Mouse (Mus musculus): ENCODE results near the gene Igsf21. TPM values are rescaled to one million over a fixed set of nuclear protein-coding genes. Genes with fewer than 3 reads are reported as not detected.
A peak's percentile ranks its signal among the peaks of the same experiment; 100 is the strongest.

Gene Igsf21
- polyA plus RNA-seq, 1 experiment from 2014 or later = 12.7 TPM

DNA sequence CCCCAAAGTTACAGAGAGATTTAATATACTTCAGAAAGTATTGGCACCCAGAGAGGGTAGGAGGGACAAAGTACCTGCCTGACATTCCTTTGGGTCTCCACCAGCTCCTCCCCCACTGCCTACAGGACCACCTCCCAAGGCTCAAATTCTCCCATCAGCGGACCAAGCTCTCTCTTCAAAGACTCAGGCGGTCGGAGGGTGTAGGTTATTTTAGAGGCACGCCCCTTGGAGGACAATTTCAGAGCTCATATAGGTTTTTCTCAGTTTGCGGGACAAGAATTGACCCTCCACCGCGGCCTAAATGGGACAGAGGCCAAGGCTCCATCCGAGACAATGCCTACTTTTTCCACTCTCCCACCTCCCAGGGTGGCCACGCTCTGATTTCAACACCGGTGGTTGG lies 1.7 kb downstream of the Igsf21 start:
- no peak overlapping the region for H3K9ac ChIP-seq (ENCODE audit: low read length)
- ATAC-seq (replicated peaks; ENCODE audit: low FRiP score) = no peak
- peaks cover 23% of the 10 kb centered on the region for H3K4me1 ChIP-seq (replicated peaks; ENCODE audit: control insufficient read depth, insufficient read depth, low read length)
- no peak for DNase-seq (ENCODE audit: low spot score)
- H3K4me3 ChIP-seq (ENCODE audit: low read depth, low read length) = peak overlapping the region; percentile 22
- no peaks in the 10 kb centered on the region for H3K9me3 ChIP-seq (ENCODE audit: control insufficient read depth, low read length)
- H3K27ac ChIP-seq (ENCODE audit: low read depth, low read length) = no peak overlapping the region
- WGBS = 1% methylated on average over 10 of the region's 10 CpGs
- peaks cover 56% of the 10 kb centered on the region for H3K27me3 ChIP-seq (ENCODE audit: control insufficient read depth, insufficient read depth, low read length)
- H3K4me2 ChIP-seq (ENCODE audit: low read depth, low read length, severe bottlenecking) = peak overlapping the region; percentile 94; the same call in 1 of the 2 replicates
- no peaks in the 10 kb centered on the region for H3K36me3 ChIP-seq (ENCODE audit: control insufficient read depth, insufficient read depth, low read length)

- WGBS = 3% methylated on average over 39 of the region's 40 CpGs
- no peak for DNase-seq (ENCODE audit: low spot score)
- H3K4me3 ChIP-seq (ENCODE audit: low read depth, low read length) = peak overlapping the region; percentile 22
Observed at GRCm38 (mm10) chr4:140244161-140244813, 2.3 kb downstream of the Igsf21 start.

GRCm38 (mm10) chr4:140243231-140243630 lies 3.4 kb downstream of the Igsf21 start:
- H3K9me3 ChIP-seq (ENCODE audit: control insufficient read depth, low read length) = no peaks in the 10 kb centered on the region
- DNase-seq (ENCODE audit: low spot score) (no peak), ATAC-seq (replicated peaks; ENCODE audit: low FRiP score) (no peak)
- WGBS = 21% methylated on average over 16 of the region's 16 CpGs
- H3K36me3 ChIP-seq (ENCODE audit: control insufficient read depth, insufficient read depth, low read length) = no peaks in the 10 kb centered on the region
- H3K4me3 ChIP-seq (ENCODE audit: low read depth, low read length) = no peak overlapping the region
- H3K4me2 ChIP-seq (ENCODE audit: low read depth, low read length, severe bottlenecking) = no peak overlapping the region
- peaks cover 23% of the 10 kb centered on the region for H3K4me1 ChIP-seq (replicated peaks; ENCODE audit: control insufficient read depth, insufficient read depth, low read length)
- no peak overlapping the region for H3K27ac ChIP-seq (ENCODE audit: low read depth, low read length)
- H3K27me3 ChIP-seq (ENCODE audit: control insufficient read depth, insufficient read depth, low read length) = peaks cover 47% of the 10 kb centered on the region
- H3K9ac ChIP-seq (ENCODE audit: low read length) = no peak overlapping the region

More at GRCm38 (mm10) chr4:140244161-140244813, 2.3 kb downstream of the Igsf21 start:
- H3K27ac ChIP-seq (ENCODE audit: low read depth, low read length) = no peak overlapping the region
- H3K9me3 ChIP-seq (ENCODE audit: control insufficient read depth, low read length) = no peaks in the 10 kb centered on the region
- no peak for ATAC-seq (replicated peaks; ENCODE audit: low FRiP score)
- peak overlapping the region; percentile 39 for H3K4me2 ChIP-seq (ENCODE audit: low read depth, low read length, severe bottlenecking)
- peaks cover 51% of the 10 kb centered on the region for H3K27me3 ChIP-seq (ENCODE audit: control insufficient read depth, insufficient read depth, low read length)
- no peaks in the 10 kb centered on the region for H3K36me3 ChIP-seq (ENCODE audit: control insufficient read depth, insufficient read depth, low read length)
- H3K4me1 ChIP-seq (replicated peaks; ENCODE audit: control insufficient read depth, insufficient read depth, low read length) = peaks cover 23% of the 10 kb centered on the region
- 0 out of 2 replicates have a peak overlapping the region, but pooled peaks have one; percentile 6 for H3K9ac ChIP-seq (ENCODE audit: low read length)

GRCm38 (mm10) chr4:140242291-140242690 lies 4.3 kb downstream of the Igsf21 start:
- H3K9me3 ChIP-seq (ENCODE audit: control insufficient read depth, low read length) = no peaks in the 10 kb centered on the region
- H3K4me2 ChIP-seq (ENCODE audit: low read depth, low read length, severe bottlenecking) = no peak overlapping the region
- WGBS = 88% methylated on average over 1 of the region's 1 CpGs
- ATAC-seq (replicated peaks; ENCODE audit: low FRiP score) (no peak), DNase-seq (ENCODE audit: low spot score) (no peak)
- no peaks in the 10 kb centered on the region for H3K36me3 ChIP-seq (ENCODE audit: control insufficient read depth, insufficient read depth, low read length)
- no peak overlapping the region for H3K4me3 ChIP-seq (ENCODE audit: low read depth, low read length)
- no peak overlapping the region for H3K9ac ChIP-seq (ENCODE audit: low read length)
- H3K4me1 ChIP-seq (replicated peaks; ENCODE audit: control insufficient read depth, insufficient read depth, low read length) = peaks cover 26% of the 10 kb centered on the region
- H3K27me3 ChIP-seq (ENCODE audit: control insufficient read depth, insufficient read depth, low read length) = peaks cover 38% of the 10 kb centered on the region
- H3K27ac ChIP-seq (ENCODE audit: low read depth, low read length) = no peak overlapping the region

GRCm38 (mm10) chr4:140237305-140237741 lies 9.3 kb downstream of the Igsf21 start:
- no peak overlapping the region for H3K4me2 ChIP-seq (ENCODE audit: low read depth, low read length, severe bottlenecking)
- no peaks in the 10 kb centered on the region for H3K36me3 ChIP-seq (ENCODE audit: control insufficient read depth, insufficient read depth, low read length)
- DNase-seq (ENCODE audit: low spot score) (no peak), ATAC-seq (replicated peaks; ENCODE audit: low FRiP score) (peak; percentile 60; the same call in 1 of the 2 replicates)
- 0 out of 2 replicates have a peak overlapping the region, but pooled peaks have one; percentile 12 for H3K27ac ChIP-seq (ENCODE audit: low read depth, low read length)
- peaks cover under 1% of the 10 kb centered on the region; the same call in 1 of the 2 replicates for H3K27me3 ChIP-seq (ENCODE audit: control insufficient read depth, insufficient read depth, low read length)
- peaks cover 8% of the 10 kb centered on the region; the same call in 1 of the 2 replicates for H3K4me1 ChIP-seq (replicated peaks; ENCODE audit: control insufficient read depth, insufficient read depth, low read length)
- no peaks in the 10 kb centered on the region for H3K9me3 ChIP-seq (ENCODE audit: control insufficient read depth, low read length)
- H3K4me3 ChIP-seq (ENCODE audit: low read depth, low read length) = no peak overlapping the region
- H3K9ac ChIP-seq (ENCODE audit: low read length) = peak overlapping the region; percentile 29
- 11% methylated on average over 10 of the region's 10 CpGs for WGBS

GRCm38 (mm10) chr4:140235361-140236153 lies 11.0 kb downstream of the Igsf21 start:
- Histone ChIP-seq H3K27me3 (ENCODE audit: control insufficient read depth, insufficient read depth, low read length) (no peaks in the 10 kb centered on the region; the same call in 1 of the 2 replicates), H3K4me3 (ENCODE audit: low read depth, low read length) (no peak overlapping the region), H3K36me3 (ENCODE audit: control insufficient read depth, insufficient read depth, low read length) (no peaks in the 10 kb centered on the region), H3K4me2 (ENCODE audit: low read depth, low read length, severe bottlenecking) (no peak overlapping the region), H3K9me3 (ENCODE audit: control insufficient read depth, low read length) (no peaks in the 10 kb centered on the region), H3K4me1 (replicated peaks; ENCODE audit: control insufficient read depth, insufficient read depth, low read length) (peaks cover 5% of the 10 kb centered on the region; the same call in 1 of the 2 replicates), H3K9ac (ENCODE audit: low read length) (no peak overlapping the region), H3K27ac (ENCODE audit: low read depth, low read length) (no peak overlapping the region)
- ATAC-seq (replicated peaks; ENCODE audit: low FRiP score) (no peak), DNase-seq (ENCODE audit: low spot score) (no peak)
- WGBS = 73% methylated on average over 9 of the region's 9 CpGs

GRCm38 (mm10) chr4:140234412-140235205 lies 12.0 kb downstream of the Igsf21 start:
- WGBS = 85% methylated on average over 18 of the region's 18 CpGs
- no peak overlapping the region for H3K27ac ChIP-seq (ENCODE audit: low read depth, low read length)
- no peaks in the 10 kb centered on the region for H3K36me3 ChIP-seq (ENCODE audit: control insufficient read depth, insufficient read depth, low read length)
- DNase-seq (ENCODE audit: low spot score) (no peak), ATAC-seq (replicated peaks; ENCODE audit: low FRiP score) (no peak)
- peaks cover 5% of the 10 kb centered on the region; the same call in 1 of the 2 replicates for H3K4me1 ChIP-seq (replicated peaks; ENCODE audit: control insufficient read depth, insufficient read depth, low read length)
- no peak overlapping the region for H3K4me3 ChIP-seq (ENCODE audit: low read depth, low read length)
- H3K27me3 ChIP-seq (ENCODE audit: control insufficient read depth, insufficient read depth, low read length) = no peaks in the 10 kb centered on the region; the same call in 1 of the 2 replicates
- no peaks in the 10 kb centered on the region for H3K9me3 ChIP-seq (ENCODE audit: control insufficient read depth, low read length)
- no peak overlapping the region for H3K4me2 ChIP-seq (ENCODE audit: low read depth, low read length, severe bottlenecking)
- H3K9ac ChIP-seq (ENCODE audit: low read length) = no peak overlapping the region

DNA sequence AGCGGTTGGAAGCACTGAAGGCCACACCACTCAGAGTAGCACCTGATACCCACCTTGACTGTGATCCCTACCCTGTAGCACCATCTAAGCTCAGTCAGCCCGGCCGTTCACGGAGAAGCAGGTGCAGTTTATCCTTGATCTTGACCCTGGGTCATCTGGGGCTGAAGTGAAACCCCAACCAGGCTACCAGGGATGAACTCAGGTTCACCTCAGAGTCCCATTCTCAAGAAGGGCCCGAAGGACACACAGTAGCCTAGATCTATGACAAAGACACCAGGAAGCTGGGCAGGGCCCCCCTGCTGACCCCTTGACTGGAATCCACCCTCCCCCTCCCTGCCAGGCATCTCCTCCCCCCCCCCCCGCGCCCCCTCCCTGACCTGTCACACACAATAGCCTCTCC lies 18.7 kb downstream of the Igsf21 start:
- no peak overlapping the region for H3K9ac ChIP-seq (ENCODE audit: low read length)
- H3K36me3 ChIP-seq (ENCODE audit: control insufficient read depth, insufficient read depth, low read length) = no peaks in the 10 kb centered on the region
- no peak overlapping the region for H3K4me3 ChIP-seq (ENCODE audit: low read depth, low read length)
- 65% methylated on average over 5 of the region's 7 CpGs for WGBS
- no peaks in the 10 kb centered on the region for H3K27me3 ChIP-seq (ENCODE audit: control insufficient read depth, insufficient read depth, low read length)
- no peaks in the 10 kb centered on the region for H3K9me3 ChIP-seq (ENCODE audit: control insufficient read depth, low read length)
- ATAC-seq (replicated peaks; ENCODE audit: low FRiP score) = no peak
- no peak for DNase-seq (ENCODE audit: low spot score)
- peaks cover 4% of the 10 kb centered on the region; the same call in 1 of the 2 replicates for H3K4me1 ChIP-seq (replicated peaks; ENCODE audit: control insufficient read depth, insufficient read depth, low read length)
- H3K27ac ChIP-seq (ENCODE audit: low read depth, low read length) = no peak overlapping the region
- H3K4me2 ChIP-seq (ENCODE audit: low read depth, low read length, severe bottlenecking) = no peak overlapping the region
